Mouse (Mus musculus): ENCODE measurements at regions not wholly inside any gene's neighbourhood (a gene's known extent, or its start where the extent isn't known, plus 50 kb on each side); places are given as distances from the start of the nearest gene placed in this dataset.

DNA sequence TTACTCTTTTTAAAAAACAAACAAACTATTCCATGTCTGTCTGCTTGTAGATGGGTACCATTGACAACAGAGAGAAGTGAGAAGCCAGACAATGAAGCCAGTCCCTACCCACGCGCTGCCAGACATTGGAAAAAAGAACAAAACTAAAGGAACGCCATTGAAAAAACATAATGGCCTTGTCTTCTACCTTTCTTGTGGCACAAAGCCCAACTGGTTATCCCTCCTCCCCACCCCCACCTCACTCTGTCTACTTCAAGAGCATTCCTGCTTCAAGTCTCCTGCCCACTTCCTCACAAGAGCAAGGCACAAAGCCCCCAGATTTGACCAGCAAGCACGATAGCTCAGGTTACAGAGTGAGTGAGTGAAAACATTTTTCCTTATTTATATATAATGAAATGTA lies 355.6 kb upstream of the Plxna2 start:
- TF ChIP-seq CTCF (IDR thresholded peaks at IDR 0.05; ENCODE audit: control insufficient read depth, insufficient read depth, low read length) (no peak), POLR2A (IDR thresholded peaks at IDR 0.05; ENCODE audit: borderline replicate concordance, control insufficient read depth, low read depth, low read length) (no peak)
